Mouse (Mus musculus): ENCODE data around the gene Snap25. TPM values are rescaled to one million over a fixed set of nuclear protein-coding genes. Genes with fewer than 3 reads are reported as not detected.

The Snap25 gene
- polyA plus RNA-seq, 1 experiment from 2014 or later: 9.2 TPM

GRCm38 (mm10) chr2:136678321-136679161 lies 34.7 kb upstream of the Snap25 start:
- no peaks in the 10 kb centered on the region for H3K36me3 ChIP-seq (ENCODE audit: control insufficient read depth, insufficient read depth, low read length)
- peak overlapping the region; percentile 85 for H3K27ac ChIP-seq (ENCODE audit: low read length)
- peaks cover 17% of the 10 kb centered on the region for H3K4me1 ChIP-seq (ENCODE audit: control insufficient read depth, insufficient read depth, low read length)
- peak overlapping the region; percentile 77 for H3K9ac ChIP-seq (ENCODE audit: low read depth, low read length)
- peak overlapping the region; percentile 94 for H3K4me2 ChIP-seq (ENCODE audit: low read depth, low read length)
- ATAC-seq: peak; percentile 90
- H3K4me3 ChIP-seq (ENCODE audit: low read length): peak overlapping the region; percentile 60
- H3K9me3 ChIP-seq (ENCODE audit: control insufficient read depth, low read length): no peaks in the 10 kb centered on the region
- WGBS: 3% methylated on average over 43 of the region's 44 CpGs
- no peaks in the 10 kb centered on the region for H3K27me3 ChIP-seq (replicated peaks; ENCODE audit: control insufficient read depth, insufficient read depth, low read length)

DNA sequence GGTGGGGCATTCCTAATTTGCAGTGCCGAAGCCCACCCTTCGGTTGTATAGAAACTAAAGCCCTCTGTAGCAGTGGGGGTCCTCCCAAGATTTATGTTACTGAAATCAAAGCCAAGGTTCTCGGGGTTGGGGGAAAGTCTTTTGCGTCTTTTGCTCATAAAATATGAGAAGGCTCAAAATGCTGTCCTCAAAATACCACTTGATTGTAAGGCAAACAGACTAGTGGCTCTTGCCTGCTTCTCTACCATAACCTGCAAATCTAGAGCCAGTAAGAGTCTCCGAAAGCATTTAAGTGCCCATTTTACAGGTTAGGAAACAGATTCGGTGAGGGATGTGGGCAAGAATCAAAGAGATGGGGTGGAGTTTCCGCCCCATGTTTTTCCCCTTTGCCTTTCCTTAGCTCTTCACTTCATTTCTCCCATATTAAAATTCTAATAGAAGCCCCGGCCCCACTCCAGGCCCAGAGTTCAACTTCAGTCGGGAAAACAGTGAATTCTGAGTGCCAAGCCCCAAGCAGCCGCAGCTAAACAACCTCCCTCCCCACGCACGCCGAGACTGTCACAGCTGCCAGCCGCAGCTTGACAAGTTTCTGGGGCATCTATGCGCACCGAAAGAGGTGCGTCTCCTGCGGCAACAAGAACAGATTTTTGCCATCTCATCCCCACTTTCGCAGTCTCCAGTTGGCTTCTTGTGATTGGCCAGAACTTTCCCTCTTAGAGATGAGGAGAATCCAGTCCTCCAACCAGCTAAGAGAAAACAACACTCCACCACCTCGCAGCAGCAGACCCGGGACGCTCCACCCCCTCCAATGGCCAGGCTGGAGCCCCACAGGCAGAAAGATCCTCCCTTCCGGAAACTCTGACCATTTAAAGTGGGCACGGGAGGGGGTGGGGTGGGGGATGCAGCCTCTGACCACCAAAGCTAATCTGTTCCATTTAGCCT lies 33.7 kb upstream of the Snap25 start:
- ATAC-seq: peak; percentile 86
- Histone ChIP-seq H3K27ac (ENCODE audit: low read length) (peak overlapping the region; percentile 85), H3K9ac (ENCODE audit: low read depth, low read length) (peak overlapping the region; percentile 77), H3K4me1 (ENCODE audit: control insufficient read depth, insufficient read depth, low read length) (peaks cover 17% of the 10 kb centered on the region), H3K9me3 (ENCODE audit: control insufficient read depth, low read length) (no peaks in the 10 kb centered on the region), H3K36me3 (ENCODE audit: control insufficient read depth, insufficient read depth, low read length) (no peaks in the 10 kb centered on the region), H3K27me3 (replicated peaks; ENCODE audit: control insufficient read depth, insufficient read depth, low read length) (no peaks in the 10 kb centered on the region), H3K4me3 (ENCODE audit: low read length) (peak overlapping the region; percentile 60), H3K4me2 (ENCODE audit: low read depth, low read length) (peak overlapping the region; percentile 94)
- WGBS: 5% methylated on average over 24 of the region's 24 CpGs

DNA sequence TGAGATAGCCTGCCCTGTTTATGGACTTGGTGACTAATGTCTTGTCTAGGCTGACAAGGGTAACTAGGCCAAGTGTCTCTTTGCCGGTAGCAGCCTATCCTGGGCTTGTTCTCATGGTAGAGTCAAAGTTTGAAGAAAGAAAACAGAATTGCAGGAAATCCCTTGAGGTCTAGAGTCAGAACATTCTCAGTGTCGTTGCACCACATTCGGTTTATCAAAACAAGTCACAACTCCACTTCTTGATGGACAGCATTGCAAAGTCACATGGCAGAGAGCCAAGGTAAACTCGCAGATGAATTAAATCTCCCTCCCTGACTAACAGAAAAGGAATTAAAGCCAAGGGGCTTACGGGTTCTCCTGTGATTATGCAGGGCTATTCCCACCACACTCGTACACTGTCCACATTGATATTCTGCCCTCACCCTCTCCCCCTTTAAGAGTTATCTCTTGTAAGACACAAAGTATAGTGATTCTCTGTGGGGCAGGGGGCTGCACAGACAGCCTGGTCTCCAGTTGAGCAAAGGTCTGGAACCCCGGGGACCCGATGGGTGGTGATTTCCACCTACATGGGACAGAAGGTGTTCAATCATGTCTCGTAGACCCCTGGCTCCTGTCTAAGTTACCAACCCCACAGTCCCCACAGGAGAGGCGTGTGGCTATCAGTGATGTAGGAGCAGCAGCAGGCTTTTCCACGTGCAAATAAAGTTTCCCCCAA lies 30.9 kb upstream of the Snap25 start:
- ATAC-seq: no peak
- H3K4me1 ChIP-seq (ENCODE audit: control insufficient read depth, insufficient read depth, low read length): peaks cover 17% of the 10 kb centered on the region
- no peaks in the 10 kb centered on the region for H3K9me3 ChIP-seq (ENCODE audit: control insufficient read depth, low read length)
- no peak overlapping the region for H3K4me3 ChIP-seq (ENCODE audit: low read length)
- H3K9ac ChIP-seq (ENCODE audit: low read depth, low read length): no peak overlapping the region
- no peak overlapping the region for H3K4me2 ChIP-seq (ENCODE audit: low read depth, low read length)
- no peaks in the 10 kb centered on the region for H3K36me3 ChIP-seq (ENCODE audit: control insufficient read depth, insufficient read depth, low read length)
- H3K27me3 ChIP-seq (replicated peaks; ENCODE audit: control insufficient read depth, insufficient read depth, low read length): no peaks in the 10 kb centered on the region
- WGBS: 59% methylated on average over 11 of the region's 11 CpGs
- H3K27ac ChIP-seq (ENCODE audit: low read length): no peak overlapping the region

GRCm38 (mm10) chr2:136686195-136686594 lies 27.1 kb upstream of the Snap25 start:
- Histone ChIP-seq H3K27me3 (replicated peaks; ENCODE audit: control insufficient read depth, insufficient read depth, low read length) (no peaks in the 10 kb centered on the region), H3K27ac (ENCODE audit: low read length) (no peak overlapping the region), H3K4me1 (ENCODE audit: control insufficient read depth, insufficient read depth, low read length) (peaks cover 3% of the 10 kb centered on the region; the same call in 1 of the 2 replicates), H3K9ac (ENCODE audit: low read depth, low read length) (no peak overlapping the region), H3K36me3 (ENCODE audit: control insufficient read depth, insufficient read depth, low read length) (no peaks in the 10 kb centered on the region), H3K4me2 (ENCODE audit: low read depth, low read length) (no peak overlapping the region), H3K9me3 (ENCODE audit: control insufficient read depth, low read length) (no peaks in the 10 kb centered on the region), H3K4me3 (ENCODE audit: low read length) (no peak overlapping the region)
- WGBS: 37% methylated on average over 3 of the region's 3 CpGs
- ATAC-seq: peak; percentile 58; the same call in 1 of the 2 replicates

DNA sequence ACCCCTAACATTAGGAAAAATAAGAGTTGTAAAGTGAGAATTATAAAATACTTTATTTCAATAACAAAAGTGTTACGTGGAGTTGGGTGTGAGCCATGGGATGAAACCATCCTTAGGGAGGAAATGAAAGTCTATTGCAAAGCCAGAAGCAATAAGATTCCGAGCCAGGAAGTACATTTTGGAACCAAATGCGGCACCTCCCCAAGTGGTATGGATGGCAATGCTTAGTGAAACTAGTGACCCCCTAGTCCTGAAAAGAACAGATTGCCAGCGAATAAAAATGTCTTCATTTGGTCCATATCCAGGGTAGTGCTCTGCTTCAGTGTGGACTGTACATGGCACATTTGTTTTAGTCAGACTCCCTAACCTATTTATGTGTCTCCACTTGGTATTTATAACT lies 25.9 kb upstream of the Snap25 start:
- Histone ChIP-seq H3K9ac (ENCODE audit: low read depth, low read length) (no peak overlapping the region), H3K9me3 (ENCODE audit: control insufficient read depth, low read length) (no peaks in the 10 kb centered on the region), H3K27ac (ENCODE audit: low read length) (no peak overlapping the region), H3K4me1 (ENCODE audit: control insufficient read depth, insufficient read depth, low read length) (peaks cover 2% of the 10 kb centered on the region; the same call in 1 of the 2 replicates), H3K36me3 (ENCODE audit: control insufficient read depth, insufficient read depth, low read length) (no peaks in the 10 kb centered on the region), H3K4me2 (ENCODE audit: low read depth, low read length) (no peak overlapping the region), H3K27me3 (replicated peaks; ENCODE audit: control insufficient read depth, insufficient read depth, low read length) (no peaks in the 10 kb centered on the region), H3K4me3 (ENCODE audit: low read length) (no peak overlapping the region)
- 84% methylated on average over 4 of the region's 4 CpGs for WGBS
- no peak for ATAC-seq

- H3K4me1 ChIP-seq (ENCODE audit: control insufficient read depth, insufficient read depth, low read length): no peaks in the 10 kb centered on the region
- H3K27me3 ChIP-seq (replicated peaks; ENCODE audit: control insufficient read depth, insufficient read depth, low read length): no peaks in the 10 kb centered on the region
- H3K4me3 ChIP-seq (ENCODE audit: low read length): no peak overlapping the region
- no peak overlapping the region for H3K4me2 ChIP-seq (ENCODE audit: low read depth, low read length)
- H3K9ac ChIP-seq (ENCODE audit: low read depth, low read length): no peak overlapping the region
- ATAC-seq: 0 out of 2 replicates have a peak, but pooled peaks have one; percentile 46
- no peaks in the 10 kb centered on the region for H3K36me3 ChIP-seq (ENCODE audit: control insufficient read depth, insufficient read depth, low read length)
- 51% methylated on average over 4 of the region's 4 CpGs for WGBS
- no peaks in the 10 kb centered on the region for H3K9me3 ChIP-seq (ENCODE audit: control insufficient read depth, low read length)
- no peak overlapping the region for H3K27ac ChIP-seq (ENCODE audit: low read length)
Observed at GRCm38 (mm10) chr2:136689476-136689875, 23.8 kb upstream of the Snap25 start.

- Histone ChIP-seq H3K4me3 (ENCODE audit: low read length) (no peak overlapping the region), H3K4me1 (ENCODE audit: control insufficient read depth, insufficient read depth, low read length) (no peaks in the 10 kb centered on the region), H3K9ac (ENCODE audit: low read depth, low read length) (no peak overlapping the region), H3K4me2 (ENCODE audit: low read depth, low read length) (no peak overlapping the region), H3K27ac (ENCODE audit: low read length) (no peak overlapping the region), H3K27me3 (replicated peaks; ENCODE audit: control insufficient read depth, insufficient read depth, low read length) (no peaks in the 10 kb centered on the region), H3K9me3 (ENCODE audit: control insufficient read depth, low read length) (no peaks in the 10 kb centered on the region), H3K36me3 (ENCODE audit: control insufficient read depth, insufficient read depth, low read length) (no peaks in the 10 kb centered on the region)
- no peak for ATAC-seq
- WGBS: 65% methylated on average over 1 of the region's 1 CpGs
Observed at GRCm38 (mm10) chr2:136691681-136692080, 21.6 kb upstream of the Snap25 start.

DNA sequence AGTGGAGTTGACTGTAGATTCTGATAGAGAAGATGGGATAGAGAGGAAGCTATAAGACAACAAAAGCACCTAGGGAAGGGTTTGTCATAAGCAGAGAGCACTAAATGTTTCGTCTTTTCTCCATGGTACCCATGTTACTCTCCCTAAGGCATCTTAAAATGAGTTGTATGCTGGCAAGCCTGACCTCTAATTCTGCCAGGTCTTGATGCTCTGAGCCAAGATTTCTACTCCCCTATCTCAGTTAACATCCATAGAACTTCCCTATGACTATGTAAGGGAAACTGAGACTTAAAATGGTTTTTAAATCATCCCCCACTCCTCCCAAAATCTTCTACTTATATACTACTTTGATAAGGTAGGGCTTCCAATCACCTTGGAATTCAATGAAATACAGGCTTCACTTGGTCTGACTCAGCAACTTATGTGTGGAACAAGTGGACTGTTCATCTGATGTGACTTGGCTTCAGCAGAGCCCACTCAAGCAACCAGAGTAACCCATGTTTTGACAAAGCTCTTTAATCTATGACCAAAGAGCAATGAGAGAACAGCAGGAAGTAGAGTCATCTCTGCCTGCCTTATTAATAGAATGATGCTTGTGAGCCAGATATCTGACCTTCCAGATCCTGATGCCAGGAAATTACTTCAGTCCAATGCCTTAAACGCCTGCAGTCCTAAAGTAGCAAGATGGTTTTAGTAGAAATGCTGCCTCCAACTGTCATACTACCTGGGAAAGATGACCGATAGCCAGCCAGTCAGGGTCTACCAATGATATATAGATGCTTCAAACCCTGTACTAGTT lies 13.6 kb upstream of the Snap25 start:
- WGBS: 70% methylated on average over 3 of the region's 3 CpGs

More for the DNA sequence above, 13.6 kb upstream of the Snap25 start:
- H3K27me3 ChIP-seq (replicated peaks; ENCODE audit: control insufficient read depth, insufficient read depth, low read length): no peaks in the 10 kb centered on the region
- no peak overlapping the region for H3K9ac ChIP-seq (ENCODE audit: low read depth, low read length)
- no peak for ATAC-seq
- H3K4me1 ChIP-seq (ENCODE audit: control insufficient read depth, insufficient read depth, low read length): no peaks in the 10 kb centered on the region
- H3K4me3 ChIP-seq (ENCODE audit: low read length): no peak overlapping the region
- no peak overlapping the region for H3K27ac ChIP-seq (ENCODE audit: low read length)
- no peaks in the 10 kb centered on the region for H3K36me3 ChIP-seq (ENCODE audit: control insufficient read depth, insufficient read depth, low read length)
- H3K9me3 ChIP-seq (ENCODE audit: control insufficient read depth, low read length): no peaks in the 10 kb centered on the region
- no peak overlapping the region for H3K4me2 ChIP-seq (ENCODE audit: low read depth, low read length)

Measured in intestine, embryonic 16.5 days (tissue).